Mouse (Mus musculus) embryonic facial prominence, embryonic 15.5 days (tissue): ENCODE data around the gene Uck2. TPM values are rescaled to one million over a fixed set of nuclear protein-coding genes. Genes with fewer than 3 reads are reported as not detected.

Source experiments
- ATAC-seq: fragments of 200-750 bp; cut with Nextera tagmentation; 2 replicates; pipeline ENCODE4 v1.8.0; 2017; ENCODE audit warnings: low read depth, moderate TSS enrichment; ENCODE audit not compliant: insufficient number of reproducible peaks, low FRiP score, low TSS enrichment
- H3K27ac ChIP-seq: fragments of 300-500 bp; sonication (generic); replicated peaks from 2 replicates; pipeline ENCODE4 v1.5.1; 2015; ENCODE audit warnings: mild to moderate bottlenecking, inconsistent platforms
- H3K27me3 ChIP-seq: fragments of 300-500 bp; sonication (generic); 2 replicates; pipeline ENCODE4 v1.6.1; 2015; ENCODE audit warnings: inconsistent platforms
- H3K36me3 ChIP-seq: fragments of 300-500 bp; sonication (generic); 2 replicates; pipeline ENCODE4 v1.6.1; 2015; ENCODE audit warnings: mild to moderate bottlenecking, inconsistent platforms
- H3K4me1 ChIP-seq: fragments of 300-500 bp; sonication (generic); 2 replicates; pipeline ENCODE4 v1.6.1; 2015; ENCODE audit warnings: inconsistent platforms
- H3K4me2 ChIP-seq: fragments of 300-500 bp; sonication (generic); replicated peaks from 2 replicates; pipeline ENCODE4 v1.6.1; 2015; ENCODE audit warnings: mild to moderate bottlenecking, inconsistent platforms
- H3K4me3 ChIP-seq: fragments of 300-500 bp; sonication (generic); replicated peaks from 2 replicates; pipeline ENCODE4 v1.5.1; 2015; ENCODE audit warnings: mild to moderate bottlenecking, inconsistent platforms
- H3K9ac ChIP-seq: fragments of 300-500 bp; sonication (generic); 2 replicates; pipeline ENCODE4 v1.6.1; 2015; ENCODE audit warnings: inconsistent platforms
- H3K9me3 ChIP-seq: fragments of 300-500 bp; sonication (generic); replicated peaks from 2 replicates; pipeline ENCODE4 v1.6.1; 2016; ENCODE audit warnings: inconsistent platforms
- WGBS: fragments of 180-500 bp; shearing (Covaris S2); methylation state at CpG from one replicate; pipeline ENCODE4 v1.1.7; 2015; 5-methylcytosine and 5-hydroxymethylcytosine counted together
- polyA plus RNA-seq: library from polyadenylated mRNA; unstranded; fragments of >200 nt; fragmentation: Nextera tagmentation; extraction: Ambion mirVana; gene quantifications from 2 replicates; pipeline ENCODE4 v1.2.1, GENCODE M21; 2015

Uck2 gene
- polyA plus RNA-seq, 1 experiment from 2014 or later: 62.4 TPM

GRCm38 (mm10) chr1:167283441-167284257 lies 1.5 kb downstream of the Uck2 start:
- peak overlapping the region; percentile 87 for H3K4me2 ChIP-seq
- no peaks in the 10 kb centered on the region for H3K9me3 ChIP-seq
- peak overlapping the region; percentile 89 for H3K4me3 ChIP-seq
- H3K27ac ChIP-seq: peak overlapping the region; percentile 88
- WGBS: under 1% methylated on average over 44 of the region's 44 CpGs
- no peaks in the 10 kb centered on the region for H3K36me3 ChIP-seq
- H3K27me3 ChIP-seq: no peaks in the 10 kb centered on the region
- peaks cover 27% of the 10 kb centered on the region for H3K4me1 ChIP-seq
- no peak for ATAC-seq
- H3K9ac ChIP-seq: peak overlapping the region; percentile 70

GRCm38 (mm10) chr1:167282768-167283167 lies 2.4 kb downstream of the Uck2 start:
- Histone ChIP-seq H3K4me3 (peak overlapping the region; percentile 89), H3K27me3 (no peaks in the 10 kb centered on the region), H3K4me2 (peak overlapping the region; percentile 87), H3K36me3 (no peaks in the 10 kb centered on the region), H3K9me3 (no peaks in the 10 kb centered on the region), H3K4me1 (peaks cover 29% of the 10 kb centered on the region), H3K27ac (no peak overlapping the region), H3K9ac (no peak overlapping the region)
- no peak for ATAC-seq
- 47% methylated on average over 5 of the region's 5 CpGs for WGBS

- no peak for ATAC-seq
- peaks cover 29% of the 10 kb centered on the region for H3K4me1 ChIP-seq
- H3K9ac ChIP-seq: no peak overlapping the region
- no peak overlapping the region for H3K4me2 ChIP-seq
- H3K36me3 ChIP-seq: no peaks in the 10 kb centered on the region
- no peak overlapping the region for H3K4me3 ChIP-seq
- no peaks in the 10 kb centered on the region for H3K9me3 ChIP-seq
- H3K27me3 ChIP-seq: no peaks in the 10 kb centered on the region
- 80% methylated on average over 3 of the region's 3 CpGs for WGBS
- no peak overlapping the region for H3K27ac ChIP-seq
These were observed 3.0 kb downstream of the Uck2 start for GRCm38 (mm10) chr1:167282112-167282511.

DNA sequence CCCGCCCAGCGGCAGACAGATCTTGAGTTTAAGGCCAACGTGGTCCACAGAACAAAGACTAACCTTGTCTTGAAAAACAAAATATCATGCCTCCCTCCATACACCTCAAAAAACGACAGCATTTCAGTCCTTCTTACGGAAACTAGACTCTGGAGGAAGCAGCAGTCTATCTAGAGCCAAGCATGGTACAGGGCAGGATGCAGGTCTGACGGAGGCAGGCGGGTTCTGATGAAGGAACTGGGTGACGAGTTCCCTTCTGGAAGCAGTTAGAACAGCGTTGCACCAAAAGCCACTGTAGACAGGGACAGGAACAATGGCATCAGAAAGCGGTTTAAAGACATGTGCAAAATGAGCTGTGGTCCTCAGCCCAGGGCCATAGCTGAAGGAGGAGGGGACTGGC lies 5.1 kb downstream of the Uck2 start:
- Histone ChIP-seq H3K4me3 (no peak overlapping the region), H3K9me3 (no peaks in the 10 kb centered on the region), H3K9ac (no peak overlapping the region), H3K4me1 (peaks cover 24% of the 10 kb centered on the region), H3K36me3 (no peaks in the 10 kb centered on the region), H3K27ac (no peak overlapping the region), H3K4me2 (no peak overlapping the region), H3K27me3 (no peaks in the 10 kb centered on the region)
- no peak for ATAC-seq
- 77% methylated on average over 10 of the region's 10 CpGs for WGBS

DNA sequence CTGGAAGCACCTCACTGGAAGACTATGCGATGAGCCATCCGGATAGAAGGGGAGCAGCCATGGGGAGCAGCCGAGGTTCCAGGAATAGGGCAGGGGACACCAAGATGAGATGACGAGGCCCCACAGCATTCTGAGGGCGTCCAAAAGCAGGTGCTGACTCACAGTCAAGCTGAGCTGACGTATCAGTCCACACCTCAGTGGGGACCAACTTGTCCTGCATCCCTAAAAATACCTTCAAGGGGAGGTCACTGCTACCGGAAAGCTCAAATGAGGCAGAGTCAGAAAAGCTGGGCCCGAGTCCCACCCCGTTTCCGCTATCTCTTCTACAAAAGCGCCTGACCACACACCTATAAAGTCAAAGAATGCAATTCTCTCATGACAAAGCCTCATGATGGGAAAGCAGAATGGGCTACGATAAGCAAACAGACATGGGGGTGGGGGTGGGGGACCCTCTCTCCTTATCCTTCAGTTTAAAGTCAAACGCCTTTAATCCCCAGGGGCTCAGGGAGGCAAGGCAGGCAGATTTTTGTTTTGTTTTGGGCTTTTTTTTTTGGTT lies 5.9 kb downstream of the Uck2 start:
- no peaks in the 10 kb centered on the region for H3K27me3 ChIP-seq
- H3K4me3 ChIP-seq: no peak overlapping the region
- no peak overlapping the region for H3K9ac ChIP-seq
- 80% methylated on average over 13 of the region's 13 CpGs for WGBS
- H3K36me3 ChIP-seq: no peaks in the 10 kb centered on the region
- no peak overlapping the region for H3K4me2 ChIP-seq
- peaks cover 26% of the 10 kb centered on the region; the same call in 1 of the 2 replicates for H3K4me1 ChIP-seq
- H3K9me3 ChIP-seq: no peaks in the 10 kb centered on the region
- ATAC-seq: no peak
- no peak overlapping the region for H3K27ac ChIP-seq

- H3K9ac ChIP-seq: no peak overlapping the region
- no peak overlapping the region for H3K27ac ChIP-seq
- no peak overlapping the region for H3K4me3 ChIP-seq
- WGBS: 57% methylated on average over 6 of the region's 6 CpGs
- ATAC-seq: no peak
- peaks cover 23% of the 10 kb centered on the region; the same call in 1 of the 2 replicates for H3K4me1 ChIP-seq
- no peaks in the 10 kb centered on the region for H3K27me3 ChIP-seq
- H3K9me3 ChIP-seq: no peaks in the 10 kb centered on the region
- H3K4me2 ChIP-seq: no peak overlapping the region
- no peaks in the 10 kb centered on the region for H3K36me3 ChIP-seq
These were observed 6.7 kb downstream of the Uck2 start for GRCm38 (mm10) chr1:167278395-167278794.

- ATAC-seq: no peak
- Histone ChIP-seq H3K9me3 (no peaks in the 10 kb centered on the region), H3K4me1 (peaks cover 36% of the 10 kb centered on the region), H3K9ac (no peak overlapping the region), H3K4me2 (no peak overlapping the region), H3K27ac (no peak overlapping the region), H3K36me3 (no peaks in the 10 kb centered on the region), H3K27me3 (no peaks in the 10 kb centered on the region), H3K4me3 (no peak overlapping the region)
- 82% methylated on average over 12 of the region's 12 CpGs for WGBS
These were observed 10.3 kb downstream of the Uck2 start for GRCm38 (mm10) chr1:167274646-167275390.

DNA sequence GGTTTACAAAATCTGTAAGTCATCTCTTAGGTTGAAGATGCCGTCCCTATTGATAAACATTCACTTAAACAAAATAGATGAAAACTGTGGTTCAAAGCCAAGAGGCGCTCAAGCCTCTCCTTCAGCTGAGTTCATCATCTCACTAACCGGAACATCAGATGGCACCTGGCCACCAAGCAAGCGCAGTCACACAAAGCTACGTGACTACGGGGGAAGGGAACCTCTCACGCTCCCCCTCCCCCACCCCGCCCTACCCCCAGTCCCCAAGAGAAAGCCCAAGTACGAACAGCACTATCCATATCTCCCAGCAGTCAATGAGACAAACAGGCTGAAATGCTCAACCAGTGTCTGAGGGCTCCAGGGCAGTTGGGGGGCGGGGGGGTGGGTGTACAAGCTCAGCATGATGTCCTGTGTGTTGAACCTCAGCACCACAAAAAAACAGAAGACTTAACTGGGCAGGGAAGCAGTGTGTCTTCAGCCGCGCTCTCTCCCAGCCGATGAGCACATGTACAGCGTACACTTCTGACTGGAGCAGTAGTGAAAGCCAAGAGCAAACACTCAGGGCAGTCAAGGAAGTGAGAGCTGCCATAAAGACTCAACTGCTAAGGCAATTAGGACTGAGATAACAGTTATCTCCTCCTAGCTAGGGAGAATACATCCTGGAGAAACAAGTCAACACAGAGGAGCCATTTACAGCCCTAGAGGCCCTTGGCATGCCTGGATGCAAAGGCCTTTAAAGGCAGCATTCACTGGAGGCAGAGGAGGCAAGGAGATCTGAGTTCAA lies 11.5 kb downstream of the Uck2 start:
- Histone ChIP-seq H3K9me3 (no peaks in the 10 kb centered on the region), H3K9ac (no peak overlapping the region), H3K27me3 (no peaks in the 10 kb centered on the region), H3K4me1 (peaks cover 44% of the 10 kb centered on the region), H3K36me3 (no peaks in the 10 kb centered on the region), H3K4me3 (no peak overlapping the region), H3K4me2 (no peak overlapping the region), H3K27ac (no peak overlapping the region)
- ATAC-seq: no peak
- WGBS: 61% methylated on average over 14 of the region's 14 CpGs

DNA sequence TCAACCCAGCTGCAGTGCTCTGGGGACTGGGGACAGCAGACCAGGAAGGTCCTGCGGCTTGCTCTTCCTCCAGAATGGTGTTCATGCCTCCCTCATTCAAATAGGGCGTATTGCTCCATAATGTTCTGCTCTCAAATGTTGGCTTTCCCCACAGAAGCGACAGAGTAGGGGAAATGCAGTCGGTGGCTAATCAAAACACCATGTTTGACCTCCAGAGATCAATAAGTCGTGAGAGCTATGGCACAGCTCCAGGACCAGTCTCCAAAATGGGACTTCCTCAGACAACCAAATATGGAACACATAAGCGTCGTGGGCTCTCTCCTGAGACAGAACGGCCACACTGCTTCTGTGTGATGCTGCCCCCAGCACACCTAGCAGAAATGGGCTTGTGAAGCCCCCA lies 13.3 kb downstream of the Uck2 start:
- 43% methylated on average over 8 of the region's 8 CpGs for WGBS
- Histone ChIP-seq H3K9me3 (no peaks in the 10 kb centered on the region), H3K27ac (no peak overlapping the region), H3K4me1 (peaks cover 46% of the 10 kb centered on the region), H3K4me2 (no peak overlapping the region), H3K4me3 (no peak overlapping the region), H3K36me3 (no peaks in the 10 kb centered on the region), H3K27me3 (no peaks in the 10 kb centered on the region), H3K9ac (no peak overlapping the region)
- ATAC-seq: no peak

DNA sequence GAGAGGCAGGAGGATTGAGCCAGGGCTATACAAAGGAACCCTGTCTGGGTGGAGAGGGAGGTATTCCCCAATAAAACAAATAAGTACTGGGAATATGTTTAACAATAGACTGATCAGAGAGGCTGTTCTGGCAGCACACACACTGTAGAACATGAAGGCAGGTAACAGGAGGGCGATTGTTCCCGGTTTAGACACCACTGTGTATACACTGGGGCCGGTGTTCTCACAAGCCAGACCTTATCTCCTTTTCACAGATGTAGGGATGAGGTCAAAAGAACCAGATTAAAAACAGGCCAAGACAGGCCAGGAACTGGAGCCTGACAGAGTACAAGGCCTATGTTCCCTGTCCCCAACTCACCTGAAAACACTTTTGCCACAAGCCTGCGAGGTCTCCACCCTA lies 13.8 kb downstream of the Uck2 start:
- no peaks in the 10 kb centered on the region for H3K27me3 ChIP-seq
- 51% methylated on average over 4 of the region's 4 CpGs for WGBS
- 0 out of 2 replicates have a peak overlapping the region, but pooled peaks have one; percentile 92 for H3K27ac ChIP-seq
- peaks cover 46% of the 10 kb centered on the region for H3K4me1 ChIP-seq
- no peak overlapping the region for H3K9ac ChIP-seq
- H3K9me3 ChIP-seq: no peaks in the 10 kb centered on the region
- no peak overlapping the region for H3K4me3 ChIP-seq
- ATAC-seq: no peak
- no peak overlapping the region for H3K4me2 ChIP-seq
- H3K36me3 ChIP-seq: no peaks in the 10 kb centered on the region
